Mouse (Mus musculus): Measurements from ENCODE around the gene Frmpd3. TPM values are rescaled to one million over a fixed set of nuclear protein-coding genes. Genes with fewer than 3 reads are reported as not detected.
"Not testable (repeated sequence)": the region's sequence is repeated elsewhere in the genome, so short reads cannot be mapped to it uniquely, and the experiment has no call there.

The Frmpd3 gene
- polyA plus RNA-seq (2014; fragmentation: Nextera tagmentation; extraction: Ambion mirVana) = 3.6 and 3.7 TPM in 2 replicates

DNA sequence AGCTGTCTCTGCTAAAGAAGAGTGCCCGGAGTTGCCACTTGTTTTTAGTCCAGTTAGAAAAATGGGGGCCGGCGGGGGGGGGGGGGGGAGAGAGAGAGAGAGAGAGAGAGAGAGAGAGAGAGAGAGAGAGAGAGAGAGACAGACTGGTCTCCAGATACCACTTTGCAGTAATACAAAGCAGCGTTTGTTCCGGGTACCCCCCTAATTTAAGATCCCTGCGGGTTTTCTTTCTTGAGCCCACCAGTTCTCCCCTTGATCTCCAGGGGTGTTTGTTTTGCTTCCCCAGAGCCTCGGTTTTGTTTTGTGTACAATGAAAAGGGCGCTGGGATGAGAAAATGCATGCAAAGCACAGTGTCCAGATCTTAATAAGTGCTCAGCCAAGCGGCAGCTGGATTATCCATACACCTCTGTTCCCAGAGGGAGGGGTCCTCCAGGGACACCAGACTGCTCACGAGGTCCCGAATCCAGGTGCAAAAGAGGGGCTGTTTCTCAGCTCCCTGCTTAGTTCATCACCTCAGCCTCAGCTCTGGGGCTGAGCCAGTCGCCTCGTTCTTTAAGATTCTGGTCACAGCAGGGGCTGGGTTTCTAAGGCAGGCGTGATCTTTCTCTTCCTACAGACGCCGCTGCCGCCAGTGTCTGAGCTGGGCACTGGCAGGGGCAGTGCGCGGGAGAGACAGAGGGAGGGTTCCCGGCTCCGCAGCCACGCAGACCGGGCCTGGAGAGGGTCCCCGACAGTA is at the start of gene Frmpd3:
TSS of gene Frmpd3 (plus strand) at position 608 of the 737 bp plus-strand sequence.
- Histone ChIP-seq H3K9me3 (ENCODE audit: control insufficient read depth, low read length) (no peaks in the 10 kb centered on the region), H3K36me3 (ENCODE audit: control insufficient read depth, insufficient read depth, low read length) (no peaks in the 10 kb centered on the region), H3K9ac (replicated peaks; ENCODE audit: low read length) (peak within 1 kb of the TSS; percentile 47), H3K4me3 (replicated peaks; ENCODE audit: low read depth, low read length) (peak within 1 kb of the TSS; percentile 37), H3K4me2 (ENCODE audit: low read length) (peak within 1 kb of the TSS; percentile 66), H3K4me1 (ENCODE audit: control insufficient read depth, insufficient read depth, low read length) (no peaks in the 10 kb centered on the region), H3K27ac (replicated peaks; ENCODE audit: low read depth, low read length) (0 out of 2 replicates have a peak within 1 kb of the TSS, but pooled peaks have one; percentile 45), H3K27me3 (ENCODE audit: control insufficient read depth, insufficient read depth, low read length) (no peaks in the 10 kb centered on the region; the same call in none of the 2 replicates)
- DNase-seq (peak; percentile 74), ATAC-seq (ENCODE audit: low FRiP score, low TSS enrichment) (peak; percentile 78)
- 31% methylated on average over 23 of the region's 24 CpGs for WGBS

DNA sequence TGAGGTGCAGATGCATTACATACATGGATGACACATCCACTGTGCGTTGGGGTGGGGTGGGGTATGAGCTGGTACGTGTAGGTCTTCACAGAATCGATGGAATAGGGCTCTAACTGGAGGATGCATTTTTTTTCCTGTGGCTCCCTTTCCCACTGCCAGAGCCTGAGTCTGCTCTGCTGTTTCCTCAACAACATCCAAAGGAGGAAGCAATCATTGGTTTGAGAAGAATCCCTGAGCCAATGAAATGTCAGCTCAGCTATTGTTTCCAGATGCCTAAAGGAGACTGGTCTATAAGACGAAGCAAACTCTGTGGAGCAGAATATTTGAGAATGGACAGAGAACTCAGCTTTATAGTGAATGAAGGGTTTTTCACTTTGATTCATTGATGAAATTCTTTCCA is 38.3 kb upstream of the Frmpd3 start:
- Histone ChIP-seq H3K27me3 (ENCODE audit: control insufficient read depth, insufficient read depth, low read length) (no peaks in the 10 kb centered on the region; the same call in none of the 2 replicates), H3K4me3 (replicated peaks; ENCODE audit: low read depth, low read length) (no peak overlapping the region), H3K27ac (replicated peaks; ENCODE audit: low read depth, low read length) (no peak overlapping the region), H3K9ac (replicated peaks; ENCODE audit: low read length) (no peak overlapping the region), H3K36me3 (ENCODE audit: control insufficient read depth, insufficient read depth, low read length) (no peaks in the 10 kb centered on the region), H3K4me2 (ENCODE audit: low read length) (no peak overlapping the region), H3K4me1 (ENCODE audit: control insufficient read depth, insufficient read depth, low read length) (no peaks in the 10 kb centered on the region), H3K9me3 (ENCODE audit: control insufficient read depth, low read length) (no peaks in the 10 kb centered on the region)
- 73% methylated on average over 4 of the region's 4 CpGs for WGBS
- no peak for DNase-seq
- ATAC-seq (ENCODE audit: low FRiP score, low TSS enrichment) = no peak

DNA sequence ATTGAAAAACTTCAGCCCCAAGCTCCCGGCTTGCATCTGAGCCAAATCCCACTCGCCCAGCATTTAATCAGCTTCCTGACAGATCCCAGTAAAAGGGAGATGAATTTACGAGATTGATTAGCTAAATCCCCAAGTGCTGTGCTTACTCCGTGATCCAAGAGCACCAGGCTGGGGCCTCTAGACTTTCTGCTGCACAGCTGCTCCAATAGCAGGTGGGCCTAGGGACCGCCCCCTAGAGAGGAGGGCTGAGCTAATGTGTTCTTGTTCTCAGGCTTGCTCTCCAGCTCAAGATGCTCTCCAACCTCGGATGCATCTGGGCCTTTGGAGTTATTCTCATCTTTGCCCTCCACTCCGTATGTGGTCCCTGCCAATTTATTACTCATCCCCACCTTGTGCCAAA is 36.4 kb upstream of the Frmpd3 start:
- no peak overlapping the region for H3K4me2 ChIP-seq (ENCODE audit: low read length)
- no peaks in the 10 kb centered on the region for H3K9me3 ChIP-seq (ENCODE audit: control insufficient read depth, low read length)
- H3K27ac ChIP-seq (replicated peaks; ENCODE audit: low read depth, low read length) = no peak overlapping the region
- DNase-seq = peak; percentile 6
- H3K36me3 ChIP-seq (ENCODE audit: control insufficient read depth, insufficient read depth, low read length) = no peaks in the 10 kb centered on the region
- ATAC-seq (ENCODE audit: low FRiP score, low TSS enrichment) = no peak
- H3K9ac ChIP-seq (replicated peaks; ENCODE audit: low read length) = no peak overlapping the region
- no peaks in the 10 kb centered on the region for H3K4me1 ChIP-seq (ENCODE audit: control insufficient read depth, insufficient read depth, low read length)
- WGBS = 52% methylated on average over 7 of the region's 7 CpGs
- H3K4me3 ChIP-seq (replicated peaks; ENCODE audit: low read depth, low read length) = no peak overlapping the region
- no peaks in the 10 kb centered on the region; the same call in none of the 2 replicates for H3K27me3 ChIP-seq (ENCODE audit: control insufficient read depth, insufficient read depth, low read length)

DNA sequence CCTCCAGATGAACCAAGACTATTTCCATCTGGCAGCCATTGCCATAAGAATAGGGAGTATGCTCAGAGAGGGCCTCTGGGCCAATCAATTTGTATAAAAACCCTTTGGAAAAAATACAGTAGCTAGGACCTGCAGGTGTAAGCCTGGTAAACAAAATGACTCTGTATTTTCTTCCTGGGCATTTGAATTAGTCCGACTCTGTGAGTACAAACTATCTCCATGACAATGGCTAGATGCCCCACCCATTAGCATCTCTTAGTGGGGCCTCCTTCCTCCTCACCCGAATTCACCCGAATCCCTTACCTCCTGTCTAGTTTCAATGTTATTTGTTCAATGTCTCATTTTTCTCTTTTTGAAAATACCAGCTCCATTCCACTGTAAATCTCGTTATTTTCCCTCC is 24.1 kb upstream of the Frmpd3 start:
- Histone ChIP-seq H3K4me1 (ENCODE audit: control insufficient read depth, insufficient read depth, low read length) (no peaks in the 10 kb centered on the region), H3K4me2 (ENCODE audit: low read length) (no peak overlapping the region), H3K9me3 (ENCODE audit: control insufficient read depth, low read length) (no peaks in the 10 kb centered on the region), H3K36me3 (ENCODE audit: control insufficient read depth, insufficient read depth, low read length) (no peaks in the 10 kb centered on the region), H3K9ac (replicated peaks; ENCODE audit: low read length) (no peak overlapping the region), H3K4me3 (replicated peaks; ENCODE audit: low read depth, low read length) (no peak overlapping the region), H3K27me3 (ENCODE audit: control insufficient read depth, insufficient read depth, low read length) (no peaks in the 10 kb centered on the region), H3K27ac (replicated peaks; ENCODE audit: low read depth, low read length) (no peak overlapping the region)
- DNase-seq (no peak), ATAC-seq (ENCODE audit: low FRiP score, low TSS enrichment) (no peak)
- 63% methylated on average over 4 of the region's 4 CpGs for WGBS

DNA sequence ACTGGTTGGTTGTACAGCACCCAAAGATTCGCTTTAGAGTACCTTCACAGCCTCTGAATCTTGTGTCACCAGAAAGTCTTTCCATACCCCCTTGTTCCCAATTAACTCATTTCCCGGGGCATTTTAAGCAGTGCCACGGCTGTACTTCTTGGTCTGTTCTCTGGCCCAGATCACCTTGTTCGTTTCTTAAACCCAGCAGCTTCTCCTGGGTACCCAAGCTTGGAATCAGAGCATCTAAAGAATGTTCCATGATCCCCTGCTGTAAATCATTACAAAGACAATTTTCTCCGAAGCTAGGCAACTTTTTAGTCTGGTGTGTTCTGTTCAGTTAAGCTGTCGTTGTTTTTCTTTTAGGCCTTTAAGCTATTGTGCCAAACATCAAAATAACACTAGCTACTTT is 22.9 kb upstream of the Frmpd3 start:
- ATAC-seq (ENCODE audit: low FRiP score, low TSS enrichment) (no peak), DNase-seq (no peak)
- no peaks in the 10 kb centered on the region for H3K9me3 ChIP-seq (ENCODE audit: control insufficient read depth, low read length)
- no peak overlapping the region for H3K4me2 ChIP-seq (ENCODE audit: low read length)
- H3K27ac ChIP-seq (replicated peaks; ENCODE audit: low read depth, low read length) = no peak overlapping the region
- no peak overlapping the region for H3K9ac ChIP-seq (replicated peaks; ENCODE audit: low read length)
- H3K36me3 ChIP-seq (ENCODE audit: control insufficient read depth, insufficient read depth, low read length) = no peaks in the 10 kb centered on the region
- no peaks in the 10 kb centered on the region for H3K27me3 ChIP-seq (ENCODE audit: control insufficient read depth, insufficient read depth, low read length)
- H3K4me1 ChIP-seq (ENCODE audit: control insufficient read depth, insufficient read depth, low read length) = no peaks in the 10 kb centered on the region
- 78% methylated on average over 6 of the region's 6 CpGs for WGBS
- no peak overlapping the region for H3K4me3 ChIP-seq (replicated peaks; ENCODE audit: low read depth, low read length)

DNA sequence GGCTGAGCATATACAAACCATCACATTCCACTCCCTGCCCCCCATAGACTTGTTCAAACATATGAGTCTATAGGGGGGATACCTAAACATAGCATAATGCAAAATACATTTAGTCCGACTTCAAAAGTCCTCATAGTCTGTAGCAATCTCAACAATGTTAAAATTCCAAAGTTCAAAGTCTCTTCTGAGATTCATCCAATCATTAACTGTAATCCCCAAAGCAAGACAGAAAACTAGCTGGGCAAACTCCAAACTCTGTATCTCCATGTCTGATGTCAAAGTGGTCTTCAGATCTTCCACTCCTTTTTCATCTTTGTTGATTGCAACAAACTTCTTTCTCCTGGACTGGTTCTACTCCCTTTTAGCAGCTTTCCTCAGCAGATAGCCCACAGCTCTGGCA is 21.4 kb upstream of the Frmpd3 start:
- H3K4me3 ChIP-seq (replicated peaks; ENCODE audit: low read depth, low read length); H3K9ac ChIP-seq (replicated peaks; ENCODE audit: low read length); H3K9me3 ChIP-seq (ENCODE audit: control insufficient read depth, low read length); H3K4me1 ChIP-seq (ENCODE audit: control insufficient read depth, insufficient read depth, low read length); H3K4me2 ChIP-seq (ENCODE audit: low read length); H3K27ac ChIP-seq (replicated peaks; ENCODE audit: low read depth, low read length); ATAC-seq (ENCODE audit: low FRiP score, low TSS enrichment); H3K27me3 ChIP-seq (ENCODE audit: control insufficient read depth, insufficient read depth, low read length); DNase-seq; H3K36me3 ChIP-seq (ENCODE audit: control insufficient read depth, insufficient read depth, low read length): not testable (repeated sequence)
- 85% methylated on average over 1 of the region's 1 CpGs for WGBS

DNA sequence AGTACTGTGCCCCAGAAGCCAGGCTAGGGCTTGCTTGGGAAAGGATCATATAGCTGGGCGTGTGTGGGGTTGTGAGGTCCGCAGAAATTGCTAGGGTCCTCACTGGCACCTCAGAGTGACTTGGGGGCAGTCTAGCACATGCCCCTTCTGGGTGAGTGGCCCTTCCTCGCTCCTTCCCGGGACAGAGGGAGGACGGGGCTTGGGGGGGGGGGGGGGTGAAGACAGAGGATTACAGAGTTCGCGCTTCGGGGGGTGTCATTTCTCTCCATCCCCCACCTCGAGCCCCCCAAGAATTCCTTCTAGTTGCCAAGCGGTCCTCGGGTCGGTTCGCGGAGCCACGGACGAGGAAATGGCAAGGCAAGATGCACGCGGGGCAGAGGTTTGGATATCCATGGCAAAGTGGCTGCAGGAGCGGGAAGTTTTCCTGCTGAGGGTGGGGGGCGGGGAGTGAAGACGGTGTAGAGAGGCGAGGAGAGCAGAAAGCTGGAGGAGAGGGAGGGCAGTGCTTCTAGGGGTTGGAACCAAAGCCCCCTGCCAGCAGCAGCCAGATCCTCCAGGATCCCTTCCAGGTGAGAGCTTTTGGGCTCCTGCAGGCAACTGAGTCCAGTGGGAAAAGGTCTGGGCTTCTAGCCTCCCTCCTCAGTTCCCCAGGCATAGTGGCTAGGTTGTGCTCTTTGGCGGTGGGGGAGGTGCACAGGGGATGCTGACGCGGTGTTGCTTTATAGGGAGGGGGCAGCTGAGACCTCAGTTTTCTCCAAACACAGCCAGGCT is 515 bp downstream of the Frmpd3 start:
- ATAC-seq (ENCODE audit: low FRiP score, low TSS enrichment) = peak; percentile 34
- no peaks in the 10 kb centered on the region; the same call in 1 of the 2 replicates for H3K27me3 ChIP-seq (ENCODE audit: control insufficient read depth, insufficient read depth, low read length)
- peak overlapping the region; percentile 37 for H3K4me3 ChIP-seq (replicated peaks; ENCODE audit: low read depth, low read length)
- no peaks in the 10 kb centered on the region for H3K36me3 ChIP-seq (ENCODE audit: control insufficient read depth, insufficient read depth, low read length)
- no peaks in the 10 kb centered on the region for H3K9me3 ChIP-seq (ENCODE audit: control insufficient read depth, low read length)
- 29% methylated on average over 25 of the region's 25 CpGs for WGBS
- peak; percentile 35 for DNase-seq
- peak overlapping the region; percentile 47 for H3K9ac ChIP-seq (replicated peaks; ENCODE audit: low read length)
- 0 out of 2 replicates have a peak overlapping the region, but pooled peaks have one; percentile 45 for H3K27ac ChIP-seq (replicated peaks; ENCODE audit: low read depth, low read length)
- H3K4me1 ChIP-seq (ENCODE audit: control insufficient read depth, insufficient read depth, low read length) = no peaks in the 10 kb centered on the region
- H3K4me2 ChIP-seq (ENCODE audit: low read length) = peak overlapping the region; percentile 66

DNA sequence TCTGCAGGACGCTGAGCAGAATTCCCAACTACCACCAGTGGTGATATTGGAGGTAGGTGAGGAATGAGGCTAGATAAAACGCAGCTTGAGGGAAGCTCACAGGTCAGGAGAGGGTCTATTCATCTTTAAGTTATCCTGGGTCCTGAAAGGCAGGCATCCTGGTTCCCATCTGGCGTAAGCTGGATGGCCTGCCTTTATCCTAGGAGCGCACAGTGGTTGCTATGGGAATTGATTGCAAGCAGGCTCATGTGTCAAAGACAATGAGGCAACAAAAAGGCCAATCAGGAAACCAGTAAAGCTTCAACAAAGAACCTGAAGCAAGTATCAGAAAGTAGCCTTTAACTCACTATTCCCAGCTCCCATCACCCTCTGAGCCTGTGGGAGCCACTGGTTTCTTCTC is 33.6 kb downstream of the Frmpd3 start:
- H3K4me2 ChIP-seq (ENCODE audit: low read length) = no peak overlapping the region
- H3K4me3 ChIP-seq (replicated peaks; ENCODE audit: low read depth, low read length) = no peak overlapping the region
- 41% methylated on average over 4 of the region's 4 CpGs for WGBS
- H3K9me3 ChIP-seq (ENCODE audit: control insufficient read depth, low read length) = no peaks in the 10 kb centered on the region
- H3K27me3 ChIP-seq (ENCODE audit: control insufficient read depth, insufficient read depth, low read length) = no peaks in the 10 kb centered on the region
- H3K9ac ChIP-seq (replicated peaks; ENCODE audit: low read length) = no peak overlapping the region
- H3K36me3 ChIP-seq (ENCODE audit: control insufficient read depth, insufficient read depth, low read length) = no peaks in the 10 kb centered on the region
- H3K4me1 ChIP-seq (ENCODE audit: control insufficient read depth, insufficient read depth, low read length) = no peaks in the 10 kb centered on the region
- ATAC-seq (ENCODE audit: low FRiP score, low TSS enrichment) = no peak
- DNase-seq = peak; percentile 6
- H3K27ac ChIP-seq (replicated peaks; ENCODE audit: low read depth, low read length) = no peak overlapping the region

Measured in midbrain, embryonic 14.5 days (tissue).